Mouse (Mus musculus) retina, postnatal 1 day (tissue): ENCODE measurements around the gene Slc45a2.

ENCODE experiments used
- DNase-seq: peaks from one replicate; pipeline ENCODE4 v3.0.0-alpha.2; 2012

Gene Slc45a2

GRCm38 (mm10) chr15:11008756-11009155 lies 8.2 kb downstream of the Slc45a2 start:
- DNase-seq: peak; percentile 38

GRCm38 (mm10) chr15:11010976-11011548 lies 10.5 kb downstream of the Slc45a2 start:
- no peak for DNase-seq

- DNase-seq: no peak
These were observed 14.4 kb downstream of the Slc45a2 start for GRCm38 (mm10) chr15:11014931-11015330.

DNA sequence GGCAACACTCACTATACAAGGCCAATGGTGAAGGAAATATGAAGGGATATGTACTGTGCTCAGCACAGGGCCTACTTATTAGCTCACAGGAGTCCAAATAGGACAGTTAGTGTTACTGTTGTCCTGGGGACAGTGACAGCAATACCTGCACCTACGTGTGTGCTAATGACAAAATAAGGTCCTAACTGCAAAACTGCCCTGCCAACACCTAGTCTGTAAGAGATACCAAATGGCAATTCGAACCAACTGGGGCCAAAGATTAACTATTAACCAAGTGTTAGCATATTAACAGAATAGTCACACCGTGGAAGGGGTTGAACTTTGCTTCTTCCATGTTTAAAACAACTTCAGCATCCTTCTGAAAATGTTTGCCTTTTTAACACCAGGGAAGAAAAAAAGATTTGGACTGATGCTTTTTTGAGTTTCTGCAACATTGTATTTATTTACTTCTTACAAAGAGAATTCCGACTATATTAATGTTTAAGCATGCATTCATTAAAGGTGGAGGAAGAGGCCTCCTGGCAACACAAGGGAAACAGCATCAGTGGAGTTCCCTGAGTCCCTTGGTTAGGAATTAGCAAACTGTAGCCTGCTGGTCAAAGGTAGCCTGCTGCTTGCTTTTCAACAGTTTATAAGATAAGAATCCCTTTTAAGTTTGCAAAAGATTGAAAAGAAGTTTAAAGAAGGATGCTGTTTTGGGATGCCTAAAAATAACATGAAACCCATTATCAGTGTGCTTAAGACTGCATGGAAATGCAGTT lies 26.5 kb downstream of the Slc45a2 start:
- no peak for DNase-seq

GRCm38 (mm10) chr15:11030188-11030587 lies 29.7 kb downstream of the Slc45a2 start:
- no peak for DNase-seq

DNA sequence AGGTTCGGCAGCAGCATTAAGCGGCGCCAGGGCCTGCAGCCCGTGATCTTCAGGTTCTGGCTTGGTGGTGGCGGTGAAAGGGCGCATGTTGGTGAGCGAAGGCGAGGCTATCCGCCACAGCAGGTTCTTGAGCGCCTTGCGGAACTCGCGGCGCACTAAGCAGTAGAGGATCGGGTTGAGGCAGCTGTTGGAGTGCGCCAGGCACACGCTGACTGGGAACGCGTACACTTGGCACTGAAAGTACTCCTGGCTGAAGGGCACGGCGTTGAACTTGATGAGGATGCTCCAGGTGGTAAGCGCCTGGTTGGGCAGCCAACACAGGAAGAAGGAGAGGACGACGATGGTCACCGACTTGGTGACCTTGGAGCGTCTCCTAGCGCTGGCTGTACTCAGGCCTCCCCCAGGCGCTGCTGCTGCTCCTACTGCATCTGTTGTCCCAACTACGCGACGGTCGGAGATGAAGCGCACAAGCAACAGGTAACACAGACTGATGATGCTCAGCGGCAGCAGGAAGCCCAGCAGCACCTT lies 35.5 kb downstream of the Slc45a2 start:
- DNase-seq: peak; percentile 41

DNA sequence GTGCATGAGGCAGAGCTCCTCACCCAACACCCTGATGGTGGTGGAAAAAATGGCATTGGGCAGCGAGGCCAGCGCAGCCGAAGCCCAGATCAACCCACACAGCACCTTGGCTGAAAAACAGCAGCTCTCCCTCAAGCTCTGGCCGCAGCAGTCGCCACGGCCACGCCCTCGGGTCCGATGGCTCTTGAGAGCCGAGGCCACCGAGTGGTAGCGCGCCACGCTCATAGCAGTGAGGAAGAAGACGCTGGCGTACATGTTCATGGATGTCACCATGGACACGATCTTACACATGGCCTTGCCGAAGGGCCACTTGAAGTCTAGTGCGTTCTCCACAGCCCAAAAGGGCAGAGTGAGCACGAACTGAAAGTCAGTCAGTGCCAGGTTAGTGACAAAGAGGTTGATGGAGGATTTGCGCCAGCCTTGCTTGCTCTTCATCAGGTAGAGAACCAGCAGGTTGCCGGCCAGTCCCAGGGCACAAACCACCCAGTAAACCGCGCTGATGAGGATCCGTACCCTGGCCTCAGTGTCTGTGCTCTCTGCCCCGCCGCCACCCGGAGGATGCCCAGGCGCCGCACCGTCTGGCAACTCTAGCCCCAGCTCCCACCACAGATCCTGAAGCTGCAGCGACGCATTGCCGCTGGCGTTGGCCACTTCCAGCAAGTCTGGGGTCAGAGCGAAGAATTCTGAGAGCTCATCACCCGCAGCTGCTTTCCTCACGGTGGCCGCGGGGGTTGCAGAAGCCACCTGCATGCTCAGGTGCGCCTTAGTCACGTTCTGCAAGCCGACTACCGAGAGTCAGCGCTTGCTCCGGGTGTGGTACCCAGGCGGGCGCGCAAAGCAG lies 36.2 kb downstream of the Slc45a2 start:
- peak; percentile 52 for DNase-seq

DNA sequence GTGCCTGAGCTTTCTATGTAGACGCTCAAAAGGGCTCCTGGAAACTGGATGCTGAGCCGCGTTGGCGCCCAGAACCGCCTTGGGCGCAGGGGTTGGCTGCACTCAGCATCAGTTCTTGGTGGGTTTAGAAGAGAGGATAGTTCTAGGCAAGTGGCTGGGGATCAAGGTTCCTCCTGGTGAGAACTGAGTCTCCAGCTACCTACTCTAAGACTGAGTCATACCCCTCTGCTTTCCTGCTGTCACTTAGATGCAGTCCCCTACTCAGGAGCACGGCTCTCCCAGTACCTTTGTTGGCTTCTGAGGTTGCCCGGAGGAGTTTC lies 36.8 kb downstream of the Slc45a2 start:
- peak; percentile 45 for DNase-seq

- peak; percentile 30 for DNase-seq
These were observed 37.2 kb downstream of the Slc45a2 start, which contains the start of gene Rxfp3 for GRCm38 (mm10) chr15:11037711-11038110. TSS of gene Rxfp3 (minus strand) at chr15:11037991.

DNA sequence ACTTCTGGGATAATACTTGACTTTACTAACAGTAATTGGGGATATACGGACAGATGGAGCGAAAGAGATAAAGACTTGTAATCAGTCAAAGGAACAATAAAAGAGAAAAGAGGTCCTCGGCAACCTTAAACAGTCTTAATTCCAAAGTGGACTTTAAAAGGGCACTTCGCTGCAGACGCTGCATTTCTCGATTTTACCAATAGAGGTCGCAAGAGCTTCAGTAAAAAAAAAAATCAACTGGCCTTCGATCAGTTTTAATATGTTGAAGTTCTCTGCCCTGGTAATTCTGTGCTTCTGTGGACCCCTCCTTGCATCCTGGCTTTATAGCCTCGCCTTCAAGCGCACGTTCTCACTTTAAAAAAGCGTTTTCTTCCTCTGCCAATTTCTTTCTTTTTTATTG lies 38.0 kb downstream of the Slc45a2 start:
- DNase-seq: peak; percentile 76

DNA sequence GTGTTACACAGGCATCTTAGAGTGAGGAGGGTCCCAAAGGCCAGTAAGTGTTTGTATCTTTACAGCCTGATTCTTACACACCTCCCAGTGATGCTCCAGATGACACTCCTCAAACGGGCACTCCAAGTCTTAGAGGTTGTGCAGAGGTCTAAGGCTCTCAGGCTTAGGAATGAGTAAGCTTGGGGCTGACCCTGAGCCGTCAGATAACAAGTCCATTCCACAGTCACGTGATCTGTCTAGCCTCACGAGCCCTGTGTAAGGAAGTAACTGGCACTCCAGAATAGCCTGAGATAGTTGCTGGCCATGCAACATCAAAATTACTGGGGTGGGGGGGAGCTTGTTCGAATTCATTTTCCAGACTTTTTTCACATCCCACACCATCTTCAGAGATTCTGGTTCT lies 39.5 kb downstream of the Slc45a2 start:
- DNase-seq: no peak

DNA sequence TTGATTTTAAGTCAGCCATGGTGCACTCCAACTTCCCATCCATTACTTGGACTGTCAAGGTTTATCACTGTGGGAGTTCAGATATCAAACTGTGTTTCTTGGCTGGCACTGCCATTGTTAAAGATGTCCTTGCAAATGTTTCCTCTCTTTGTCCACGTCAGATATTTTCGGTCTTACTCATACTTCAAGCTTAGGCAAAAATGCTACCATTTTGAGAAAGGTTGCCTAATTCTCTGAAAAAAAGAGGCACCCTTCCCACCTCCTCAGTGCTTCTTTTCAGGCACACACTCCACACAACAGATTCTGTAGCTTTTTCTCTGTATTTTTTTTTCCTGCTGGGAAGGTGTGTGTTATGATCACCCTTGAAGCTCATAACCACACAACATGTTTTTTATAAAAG lies 40.7 kb downstream of the Slc45a2 start:
- DNase-seq: no peak

- no peak for DNase-seq
These were observed 42.3 kb downstream of the Slc45a2 start for GRCm38 (mm10) chr15:11042828-11043227.

- DNase-seq: no peak
These were observed 53.3 kb downstream of the Slc45a2 start for GRCm38 (mm10) chr15:11053678-11054439.

GRCm38 (mm10) chr15:11054440-11055080 lies 54.0 kb downstream of the Slc45a2 start:
- no peak for DNase-seq

DNA sequence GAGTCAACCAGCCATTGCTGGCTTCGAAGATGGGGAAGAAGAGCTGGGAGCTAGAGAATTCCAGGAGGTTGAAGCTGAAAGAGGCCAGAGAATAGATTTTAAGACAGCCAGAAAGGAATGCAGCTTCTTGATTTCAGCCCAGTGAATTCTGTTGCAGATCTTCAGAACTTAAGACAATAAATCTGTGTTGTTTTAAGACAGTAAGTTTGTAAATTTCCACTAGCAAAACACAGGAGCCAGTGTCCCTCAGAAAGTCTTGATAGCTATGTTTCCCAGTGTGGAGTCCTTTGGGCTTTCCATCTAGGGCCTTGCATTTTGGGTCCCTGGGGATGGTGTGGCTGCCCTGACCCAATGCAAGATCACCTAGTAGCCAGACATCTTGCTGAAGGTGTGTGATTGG lies 62.4 kb downstream of the Slc45a2 start:
- DNase-seq: no peak

GRCm38 (mm10) chr15:11064160-11064557 lies 63.6 kb downstream of the Slc45a2 start:
- DNase-seq: peak; percentile 36

DNA sequence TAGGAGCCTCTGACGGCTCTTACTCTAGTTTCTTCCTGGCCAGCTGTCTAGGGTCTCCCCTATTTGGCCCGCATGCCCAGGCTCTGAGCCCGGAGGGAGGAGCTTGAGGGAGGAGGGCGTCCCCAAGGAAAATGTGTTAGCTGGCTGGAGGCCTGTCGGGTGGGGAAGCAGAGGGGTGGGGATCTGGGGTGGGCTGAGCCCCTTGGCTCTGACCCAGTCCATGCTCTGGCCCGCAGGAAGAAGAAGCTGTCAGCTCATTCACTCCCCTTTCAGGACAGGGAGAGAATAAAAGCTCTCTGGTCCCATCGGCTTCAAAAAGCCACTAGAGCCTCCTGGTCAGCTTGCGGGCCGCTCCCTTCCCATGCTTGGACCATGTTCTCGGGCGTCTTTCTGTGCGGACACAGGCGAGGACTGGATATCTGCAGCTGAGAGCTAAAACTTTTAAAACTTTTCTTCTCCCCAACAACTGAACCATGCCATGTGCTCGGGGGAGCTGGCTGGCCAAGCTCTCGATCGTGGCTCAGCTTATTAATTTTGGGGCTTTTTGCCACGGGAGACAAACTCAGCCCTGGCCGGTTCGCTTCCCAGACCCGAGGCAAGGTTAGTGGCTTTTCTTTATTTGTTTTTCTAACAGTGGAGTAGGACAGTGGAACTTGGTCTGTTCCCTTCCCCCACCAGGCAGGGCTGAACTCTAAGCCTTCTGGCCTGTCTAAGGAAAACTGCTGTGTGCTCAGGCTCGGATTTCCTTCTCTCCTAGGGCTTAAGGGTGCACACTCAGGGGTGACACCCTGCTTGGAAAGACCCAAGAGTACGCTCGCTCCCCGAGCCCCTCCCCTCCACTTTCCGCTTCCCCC lies 64.3 kb downstream of the Slc45a2 start, which contains the start of gene Adamts12:
Gene Adamts12 (plus strand): TSS at position 233 of the 854 bp plus-strand sequence.
- peak; percentile 77 for DNase-seq

GRCm38 (mm10) chr15:11065528-11066171 lies 65.1 kb downstream of the Slc45a2 start:
- no peak for DNase-seq

- DNase-seq: peak; percentile 11
These were observed 65.8 kb downstream of the Slc45a2 start for GRCm38 (mm10) chr15:11066299-11066698.

- DNase-seq: no peak
These were observed 67.4 kb downstream of the Slc45a2 start for GRCm38 (mm10) chr15:11067891-11068290.
